Mouse (Mus musculus) cerebellum, postnatal 14 days (tissue): ENCODE data around the gene Rilp.

Source experiments
- DNase-seq, 2 experiments: peaks; one replicate each; pipeline ENCODE4 v3.0.0; 2021; ENCODE audit warnings: mixed read lengths in 2 of 2

Rilp gene

GRCm38 (mm10) chr11:75494296-75495049 is 15.4 kb upstream of the Rilp start:
- no peak for DNase-seq

DNA sequence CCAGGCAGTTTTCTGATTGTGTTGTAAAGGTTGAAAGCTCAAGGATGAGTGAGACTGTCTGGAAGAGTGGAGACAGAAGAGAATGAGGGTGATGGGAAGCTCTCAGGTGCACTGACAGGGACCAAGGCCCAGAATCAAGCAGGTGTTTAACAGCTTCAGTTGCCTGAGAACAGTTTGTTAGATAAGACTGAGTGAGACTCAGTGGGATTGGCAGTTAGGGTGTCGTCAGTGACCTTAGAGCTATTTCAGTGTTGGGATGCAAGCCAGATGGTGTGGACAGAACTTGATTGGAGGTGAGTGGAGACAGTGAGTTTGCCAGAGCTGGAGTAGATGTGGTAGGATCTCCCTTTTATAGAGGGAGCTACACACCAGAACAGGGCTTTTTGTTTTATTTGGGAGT is 11.8 kb upstream of the Rilp start:
- DNase-seq: no peak

GRCm38 (mm10) chr11:75508162-75508561 is 1.7 kb upstream of the Rilp start:
- no peak for DNase-seq

GRCm38 (mm10) chr11:75508904-75509303 is 990 bp upstream of the Rilp start:
- DNase-seq: peak in 1 of 2 experiments; percentile 34

DNA sequence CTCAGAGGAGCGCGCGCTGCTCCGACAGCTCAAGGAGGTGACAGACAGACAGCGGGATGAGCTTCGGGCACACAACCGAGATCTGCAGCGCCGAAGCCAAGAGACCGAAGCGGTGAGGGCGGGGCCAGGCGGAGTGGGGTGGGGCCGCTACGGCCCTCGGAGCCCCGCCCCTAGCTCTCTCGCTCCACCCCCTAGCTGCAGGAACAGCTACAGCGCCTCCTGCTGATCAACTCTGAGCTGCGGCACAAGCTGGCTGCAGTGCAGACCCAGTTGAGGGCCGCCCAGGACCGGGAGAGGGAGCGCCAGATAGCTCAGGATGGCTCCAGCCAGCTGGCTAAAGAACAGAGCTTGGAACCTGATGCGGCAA is 716 bp downstream of the Rilp start:
- peak; percentile 96 to 99 for DNase-seq

DNA sequence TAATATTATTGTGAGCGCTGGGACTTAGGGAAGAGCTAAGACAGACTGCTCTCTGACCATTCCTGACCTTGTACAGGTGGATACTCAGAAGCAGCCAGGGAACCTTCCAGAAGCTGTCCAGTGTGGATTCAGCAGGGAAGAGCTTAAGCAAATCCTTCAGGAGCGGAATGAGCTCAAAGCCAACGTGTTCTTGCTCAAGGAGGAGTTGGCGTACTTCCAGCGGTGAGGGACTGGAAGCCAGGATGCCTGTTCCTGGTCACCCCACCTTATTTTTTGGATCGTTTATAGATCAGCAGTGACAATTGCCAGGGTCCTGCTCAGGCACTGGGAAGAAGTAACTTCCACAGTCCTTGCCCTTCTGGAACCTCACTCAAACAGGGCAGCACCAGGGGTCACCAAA is 1.3 kb downstream of the Rilp start:
- DNase-seq: peak; percentile 74 to 87

DNA sequence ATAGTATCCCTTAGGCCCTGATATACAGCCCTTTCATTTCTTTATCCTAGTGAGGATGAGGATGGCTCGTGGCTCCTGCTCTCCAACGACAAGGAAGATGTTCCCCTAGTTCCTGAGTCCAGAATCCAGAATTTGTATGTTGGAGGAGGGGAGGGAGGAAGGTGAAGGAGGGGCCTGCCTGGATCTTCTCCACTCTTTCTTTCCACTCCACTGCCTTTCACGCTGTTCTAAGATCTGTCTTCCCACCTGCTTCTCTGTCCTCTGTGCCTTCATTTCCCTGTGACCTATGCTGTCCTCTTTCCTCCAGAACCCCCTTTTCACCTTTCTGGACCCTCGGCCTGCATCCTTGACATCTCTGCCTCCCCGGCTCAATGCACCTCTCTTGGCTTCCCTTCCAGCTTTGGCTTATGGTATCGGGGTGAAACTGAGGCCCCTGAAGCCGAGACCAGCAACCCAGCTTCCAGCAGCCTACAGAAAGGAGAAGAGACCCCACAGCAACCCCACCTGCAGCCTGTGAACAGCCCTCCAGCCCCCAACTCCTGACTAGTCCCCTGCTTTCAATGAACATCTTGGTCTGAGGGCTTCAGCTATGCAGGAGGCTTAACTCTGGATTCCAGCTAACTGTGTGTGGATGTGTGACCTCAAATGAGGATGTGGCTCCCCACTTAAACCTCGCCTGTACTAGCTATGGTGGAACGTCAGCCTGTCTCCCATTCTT is 2.6 kb downstream of the Rilp start:
- DNase-seq: peak; percentile 49 to 51

DNA sequence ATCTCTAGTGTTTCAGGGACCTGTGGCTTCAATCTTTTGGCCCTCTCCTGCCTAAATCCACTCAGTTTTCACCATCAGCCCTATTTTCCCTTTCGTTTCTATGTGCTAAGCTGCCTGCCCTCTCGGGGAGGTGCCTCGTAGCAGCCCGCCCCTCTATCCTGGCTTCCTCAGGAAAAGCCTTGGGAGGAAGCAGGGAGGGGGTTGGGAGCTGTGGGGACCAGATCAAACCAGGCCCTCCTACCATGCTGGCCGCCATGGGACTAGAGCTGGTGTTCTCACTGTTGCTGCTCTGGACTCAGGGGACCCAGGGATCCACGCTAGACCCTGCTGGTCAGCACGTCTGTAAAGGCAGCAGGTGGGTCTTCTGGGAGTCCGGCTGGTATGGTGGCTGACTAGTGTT is 3.4 kb downstream of the Rilp start, which contains the start of gene Scarf1:
Gene Scarf1, plus strand, starts transcription at position 205 of the 400 bp plus-strand sequence.
- DNase-seq: no peak

- DNase-seq: no peak
These were observed 5.3 kb downstream of the Rilp start for GRCm38 (mm10) chr11:75515186-75515585.

DNA sequence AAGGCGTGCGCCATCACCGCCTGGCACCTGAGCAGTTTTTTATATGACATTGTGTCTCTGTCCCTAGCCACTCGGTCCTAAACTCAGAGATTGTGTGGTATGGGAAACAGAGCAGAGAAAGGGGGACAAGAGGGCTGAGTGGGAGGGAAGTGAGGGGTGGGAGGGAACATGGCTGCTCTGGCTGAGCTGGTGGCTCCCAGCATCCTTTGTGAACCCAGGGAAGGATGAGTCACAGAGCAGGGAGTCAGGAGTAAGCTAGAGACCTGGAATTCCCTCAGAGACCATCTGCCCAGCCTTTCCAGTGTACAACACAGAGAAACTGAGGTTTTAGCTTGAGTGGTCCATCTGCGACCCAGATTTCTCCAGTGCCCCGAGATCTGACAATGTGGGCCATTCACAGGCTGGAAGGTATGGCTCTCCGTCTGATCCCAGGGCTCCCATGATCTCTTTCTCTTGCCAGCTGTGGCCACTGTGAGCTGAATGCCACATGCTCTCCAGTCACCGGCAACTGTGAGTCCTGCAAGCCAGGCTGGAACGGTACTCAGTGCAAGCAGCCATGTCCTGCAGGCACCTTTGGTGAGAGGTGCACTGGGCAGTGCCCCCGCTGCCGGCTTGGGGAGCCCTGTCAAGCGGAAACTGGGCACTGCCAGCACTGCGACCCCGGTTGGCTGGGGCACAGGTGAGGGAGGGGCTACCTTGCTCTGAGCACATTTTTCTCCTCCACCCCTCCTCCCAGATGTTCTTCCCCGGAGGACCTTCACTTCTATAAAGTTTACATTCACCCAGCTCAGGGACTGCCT is 10.1 kb downstream of the Rilp start:
- DNase-seq: no peak

- DNase-seq: no peak
These were observed 11.7 kb downstream of the Rilp start for GRCm38 (mm10) chr11:75521609-75522008.

DNA sequence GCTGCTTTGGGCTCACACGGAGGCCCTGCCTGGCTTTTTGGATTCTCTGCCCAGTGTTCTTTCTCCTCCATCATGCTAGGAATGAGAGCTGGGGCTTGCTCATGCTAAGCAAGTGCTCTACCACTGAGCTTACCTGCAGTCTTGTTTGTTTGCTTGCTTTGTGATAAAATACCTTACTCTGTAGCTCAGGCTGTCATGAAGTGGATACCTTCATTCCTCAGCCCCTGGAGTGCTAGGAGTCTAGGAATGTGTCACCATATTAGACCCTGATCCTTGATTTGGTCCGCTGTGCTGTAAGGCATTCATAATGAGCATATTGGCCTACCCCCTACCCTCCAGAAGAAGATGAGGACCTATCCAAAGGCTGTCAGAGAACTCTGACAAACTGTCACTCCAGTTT is 12.9 kb downstream of the Rilp start:
- DNase-seq: no peak

GRCm38 (mm10) chr11:75525531-75526125 is 15.7 kb downstream of the Rilp start:
- DNase-seq: peak; percentile 62 to 68

DNA sequence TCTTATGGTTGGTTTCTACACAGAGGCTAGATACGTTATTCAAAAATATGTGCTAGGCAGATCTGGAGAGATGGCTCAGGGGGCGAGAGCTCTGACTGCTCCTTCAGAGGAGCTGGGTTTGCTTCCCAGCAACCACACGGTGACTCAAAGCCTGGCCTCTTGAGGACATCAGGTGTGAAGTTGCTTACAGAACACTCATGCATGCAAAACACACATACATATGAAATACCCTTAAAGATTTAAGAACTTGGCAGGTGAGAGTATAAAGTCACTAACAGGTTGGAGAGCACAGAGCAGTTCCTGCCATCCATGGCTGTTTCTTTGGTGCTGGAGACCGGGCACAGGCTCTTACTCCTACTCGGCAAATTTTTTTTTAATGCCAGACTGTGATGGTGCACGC is 17.0 kb downstream of the Rilp start:
- DNase-seq: no peak

DNA sequence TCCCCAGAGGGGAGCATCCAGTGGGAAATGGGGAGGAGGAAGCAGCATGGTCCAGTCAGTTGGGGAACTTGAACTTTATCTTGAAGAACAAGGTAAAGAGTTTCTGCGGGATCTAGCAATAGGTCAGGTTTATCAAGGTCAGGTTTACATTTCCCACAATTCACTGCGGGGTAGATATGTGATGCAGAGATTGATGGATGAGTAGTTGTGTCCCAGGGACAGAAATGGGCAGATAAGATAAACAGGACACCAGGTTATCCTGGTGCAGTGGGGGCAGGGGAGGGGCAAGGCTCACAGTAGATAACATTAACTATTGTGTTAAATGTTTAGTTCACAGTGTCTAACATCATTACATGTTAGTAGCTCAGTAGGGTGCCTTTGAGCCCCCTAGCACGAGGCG is 19.9 kb downstream of the Rilp start:
- no peak for DNase-seq

GRCm38 (mm10) chr11:75530325-75530724 is 20.4 kb downstream of the Rilp start:
- DNase-seq: peak; percentile 100

- DNase-seq: peak in 1 of 2 experiments; percentile 64
These were observed 21.0 kb downstream of the Rilp start for GRCm38 (mm10) chr11:75530845-75531373.

DNA sequence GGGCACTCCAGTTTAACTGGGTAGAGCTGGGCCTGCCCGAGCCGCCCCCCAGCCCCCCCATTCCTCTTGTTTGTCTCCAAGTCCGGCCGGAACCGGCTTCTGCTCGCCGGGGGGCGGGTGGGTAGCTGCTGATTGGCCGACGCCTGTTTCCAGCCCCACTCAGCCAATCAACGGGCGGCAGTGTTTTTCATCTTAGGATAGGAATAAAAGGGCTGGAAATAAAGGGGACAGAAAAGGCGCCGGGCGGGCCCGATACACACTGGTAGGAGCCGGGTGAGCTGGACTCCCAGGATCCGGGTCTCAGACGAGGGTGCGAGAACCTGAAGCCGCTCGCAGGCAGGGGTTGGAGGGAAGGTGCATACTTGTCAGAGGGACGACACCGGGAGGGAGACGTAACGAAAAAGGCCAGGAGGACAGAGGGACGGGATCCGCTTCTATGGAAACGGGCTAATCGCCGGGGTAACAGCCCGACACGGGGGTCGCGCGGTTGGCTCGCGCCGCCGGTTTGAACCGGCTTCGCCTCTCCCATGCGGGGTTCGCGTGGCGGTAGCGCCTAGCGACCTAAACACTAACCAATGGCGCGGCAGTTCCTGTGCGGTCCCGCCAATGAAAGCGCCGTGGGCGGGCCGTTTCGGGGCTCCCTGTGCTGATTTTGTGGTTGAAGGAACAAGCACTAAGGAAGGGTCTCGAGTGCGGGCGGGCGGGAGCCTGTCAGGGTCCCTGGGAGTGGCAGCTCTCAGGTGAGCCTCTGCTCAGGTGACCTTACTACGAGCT is 21.8 kb downstream of the Rilp start, which contains the start of gene Slc43a2:
Gene Slc43a2, plus strand, starts transcription at position 226 of the 774 bp plus-strand sequence.
- DNase-seq: peak; percentile 99

DNA sequence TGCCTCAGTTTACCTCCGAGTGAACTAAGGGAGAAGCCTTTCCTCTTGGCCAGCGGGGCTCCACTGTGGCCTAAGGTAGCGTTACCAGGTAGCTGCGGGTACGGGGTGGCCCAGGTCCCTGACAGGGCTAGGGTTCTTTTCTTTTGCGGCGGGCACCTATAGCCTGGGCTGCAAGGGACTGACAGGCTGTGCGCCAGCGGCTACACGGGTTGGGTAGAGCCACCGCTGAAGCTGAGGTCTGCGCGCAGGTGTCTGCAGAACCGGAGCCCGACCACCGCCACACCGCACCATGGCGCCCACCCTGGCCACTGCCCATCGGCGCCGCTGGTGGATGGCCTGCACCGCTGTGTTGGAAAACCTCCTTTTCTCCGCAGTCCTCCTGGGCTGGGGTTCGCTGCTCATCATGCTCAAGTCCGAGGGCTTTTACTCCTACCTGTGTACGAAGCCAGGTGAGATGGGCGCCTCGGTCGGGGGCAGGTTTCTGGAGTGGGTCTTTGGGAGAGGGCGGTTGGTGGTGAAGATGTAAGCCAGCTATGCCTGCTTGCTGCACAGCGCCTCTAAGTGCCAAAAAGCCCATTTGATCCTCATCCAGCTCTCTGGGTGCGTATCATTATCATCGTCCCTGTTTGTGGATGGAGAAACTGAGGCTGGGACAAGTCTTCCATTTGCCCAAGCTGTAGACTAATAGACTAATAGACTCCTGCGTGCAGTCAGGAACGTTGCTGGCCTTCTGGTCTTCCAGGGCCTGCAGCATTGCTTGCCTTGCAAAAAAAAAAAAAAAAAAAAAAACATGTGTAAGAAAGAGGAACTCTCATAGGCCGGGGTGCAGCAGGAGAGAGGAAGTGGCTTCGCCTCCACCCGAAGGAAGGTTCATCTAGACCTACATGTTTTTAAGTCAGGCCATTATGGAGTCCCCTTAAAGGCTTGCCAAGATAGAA is 22.7 kb downstream of the Rilp start:
- peak; percentile 70 to 71 for DNase-seq

DNA sequence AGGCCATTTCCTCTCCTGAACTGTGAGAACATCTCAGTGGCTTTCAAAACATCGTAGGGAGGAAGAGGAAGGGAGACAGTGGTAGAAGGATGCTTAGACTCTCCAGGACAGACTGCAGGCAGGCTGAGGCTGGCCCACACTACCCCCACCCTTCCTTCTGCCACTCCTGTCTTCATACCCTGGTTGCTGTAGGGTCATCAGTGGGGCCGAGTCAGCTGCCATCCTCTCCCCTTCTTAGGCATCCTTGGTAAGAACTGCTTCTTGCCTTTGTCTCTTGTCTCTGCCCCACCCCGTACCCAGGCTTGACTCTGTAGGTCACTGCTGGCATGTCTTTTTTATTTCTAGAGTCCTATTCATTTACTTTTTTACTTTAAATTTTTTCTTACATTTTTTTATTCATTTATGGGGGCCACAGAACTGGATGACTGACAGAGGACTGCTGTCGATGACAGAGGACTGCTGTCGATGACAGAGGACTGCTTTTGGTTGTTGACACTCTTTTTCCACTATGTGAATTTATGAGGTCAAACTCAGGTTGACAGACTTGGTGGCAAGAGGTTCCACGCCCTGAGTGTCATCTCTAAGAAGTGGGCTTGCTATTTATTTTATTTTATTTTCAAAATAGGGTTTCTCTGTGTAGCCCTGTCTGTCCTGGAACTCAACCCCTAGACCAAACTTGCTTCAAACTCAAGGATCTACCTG is 23.6 kb downstream of the Rilp start:
- DNase-seq: peak in 1 of 2 experiments; percentile 37
